Mouse (Mus musculus): Measurements from ENCODE around the gene Tmigd3. TPM values are rescaled to one million over a fixed set of nuclear protein-coding genes. Genes with fewer than 3 reads are reported as not detected.

Gene Tmigd3
- total RNA-seq, 2 experiments from 2014 or later: not detected

Other genes with a start within 250 kb of the Tmigd3 start
- 21.3 and 28.1 TPM in 2 replicates for gene Ddx20, start 183.3 kb upstream of the Tmigd3 start, total RNA-seq (2015; ENCODE audit: low replicate concordance)
- gene Ddx20, start 183.3 kb upstream of the Tmigd3 start, total RNA-seq (2017; ENCODE audit: low replicate concordance): 25.4 and 33.1 TPM in 2 replicates
- not detected in 2 replicates for gene Inka2, start 166.3 kb upstream of the Tmigd3 start, total RNA-seq (2015; ENCODE audit: low replicate concordance)
- not detected in 2 replicates for gene Inka2, start 166.3 kb upstream of the Tmigd3 start, total RNA-seq (2017; ENCODE audit: low replicate concordance)
- gene Rap1a, start 69.6 kb upstream of the Tmigd3 start, total RNA-seq (2015; ENCODE audit: low replicate concordance): 157 and 193 TPM in 2 replicates
- 182 and 220 TPM in 2 replicates for gene Rap1a, start 69.6 kb upstream of the Tmigd3 start, total RNA-seq (2017; ENCODE audit: low replicate concordance)
- gene Adora3, start within 50 bp of the Tmigd3 start, total RNA-seq (2015; ENCODE audit: low replicate concordance): 1.1 TPM in 1 of 2 replicates, not detected in the other
- not detected in 2 replicates for gene Adora3, start within 50 bp of the Tmigd3 start, total RNA-seq (2017; ENCODE audit: low replicate concordance)
- gene I830077J02Rik, start 61.8 kb downstream of the Tmigd3 start, total RNA-seq (2015; ENCODE audit: low replicate concordance): 9.4 and 12.2 TPM in 2 replicates
- gene I830077J02Rik, start 61.8 kb downstream of the Tmigd3 start, total RNA-seq (2017; ENCODE audit: low replicate concordance): 1.4 and 3.4 TPM in 2 replicates
- 11.5 and 17.6 TPM in 2 replicates for gene Wdr77, start 88.5 kb downstream of the Tmigd3 start, total RNA-seq (2015; ENCODE audit: low replicate concordance)
- gene Wdr77, start 88.5 kb downstream of the Tmigd3 start, total RNA-seq (2017; ENCODE audit: low replicate concordance): 8.7 and 10.1 TPM in 2 replicates
- gene Atp5f1, start 89.2 kb downstream of the Tmigd3 start, total RNA-seq (2015; ENCODE audit: low replicate concordance): 263 and 304 TPM in 2 replicates
- gene Atp5f1, start 89.2 kb downstream of the Tmigd3 start, total RNA-seq (2017; ENCODE audit: low replicate concordance): 199 and 322 TPM in 2 replicates
- gene Ovgp1, start 102.8 kb downstream of the Tmigd3 start, total RNA-seq (2015; ENCODE audit: low replicate concordance): 5.0 and 9.4 TPM in 2 replicates
- 0.30 and 3.9 TPM in 2 replicates for gene Ovgp1, start 102.8 kb downstream of the Tmigd3 start, total RNA-seq (2017; ENCODE audit: low replicate concordance)
- gene Pifo, start 143.7 kb downstream of the Tmigd3 start, total RNA-seq (2015; ENCODE audit: low replicate concordance): not detected in 2 replicates
- not detected in 2 replicates for gene Pifo, start 143.7 kb downstream of the Tmigd3 start, total RNA-seq (2017; ENCODE audit: low replicate concordance)
- gene Chil5, start 161.9 kb downstream of the Tmigd3 start, total RNA-seq (2015; ENCODE audit: low replicate concordance): 6.3 TPM in 1 of 2 replicates, not detected in the other
- gene Chil5, start 161.9 kb downstream of the Tmigd3 start, total RNA-seq (2017; ENCODE audit: low replicate concordance): 3.5 TPM in 1 of 2 replicates, not detected in the other
- gene Chia1, start 242.3 kb downstream of the Tmigd3 start, total RNA-seq (2015; ENCODE audit: low replicate concordance): not detected in 2 replicates
- gene Chia1, start 242.3 kb downstream of the Tmigd3 start, total RNA-seq (2017; ENCODE audit: low replicate concordance): not detected in 2 replicates

Measured in erythroid progenitor cell, adult 5-6 weeks (primary cell).